Mouse (Mus musculus) yolk sac, embryonic 10.5 days (tissue): ENCODE measurements around the gene Vmn2r44.
"Not testable (repeated sequence)": the region's sequence is repeated elsewhere in the genome, so short reads cannot be mapped to it uniquely, and the experiment has no call there.

ENCODE experiments used
- DNase-seq: peaks from one replicate; pipeline ENCODE4 v3.0.0-alpha.2; 2017; ENCODE audit warnings: low spot score

Gene Vmn2r44

GRCm38 (mm10) chr7:8383233-8383632 lies at the start of gene Vmn2r44:
Gene Vmn2r44 (minus strand): TSS chr7:8383333.
- DNase-seq = not testable (repeated sequence)

GRCm38 (mm10) chr7:8357879-8358278 lies 25.3 kb downstream of the Vmn2r44 start:
- not testable (repeated sequence) for DNase-seq
